In the genomic region with DNA sequence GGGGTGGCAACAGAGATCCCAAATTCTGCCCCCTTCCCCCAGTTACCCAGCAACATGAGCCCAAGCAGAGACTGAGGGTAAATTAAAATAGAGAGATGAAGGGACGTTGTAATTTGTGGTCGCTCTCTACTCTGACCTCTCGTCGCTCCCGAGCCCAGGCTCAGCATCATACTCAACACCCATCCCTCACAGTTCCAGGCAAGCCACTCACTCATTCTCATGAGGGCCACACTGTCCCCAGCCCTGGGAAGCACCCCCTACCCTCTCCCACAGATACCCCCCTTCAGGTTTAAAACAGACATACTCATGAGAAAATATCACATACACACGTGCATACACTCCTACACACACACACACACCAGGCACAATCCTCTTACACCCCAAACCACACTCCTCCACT, we compare ENCODE assay signal across 24 mouse cellular contexts. TPM values are rescaled to one million over a fixed set of nuclear protein-coding genes. Genes with fewer than 3 reads are reported as not detected.
DNase-seq lines count a peak whose midpoint lies in the region; ATAC-seq and TF ChIP-seq lines count a peak whose summit lies in the region.
"Had no signal": no experiment of that assay in that cellular context is flagged by ENCODE, and none has a peak within 500 bp of the region (broad histone marks: within the 10 kb centered on the region; RNA-seq: fewer than 3 reads in every experiment).

No protein-coding gene starts in this region.

- no peak for DNase-seq in kidney, adult 18-20 months
- no peak for DNase-seq in urinary bladder, postnatal 36 days (ENCODE audit: low spot score in 2 of 2)
- DNase-seq in adrenal gland, adult (ENCODE audit: inconsistent age in 2 of 2, low spot score in 1 of 2) = no peak
- DNase-seq: adrenal gland, adult 2 months; adrenal gland, postnatal 10 days; adrenal gland, postnatal 25 days; cerebellum, adult 11-12 months; cerebellum, adult 2 months; cerebellum, adult 9-10 months; cerebellum, postnatal 10 days; cerebellum, postnatal 25 days had no signal

- no peaks in the 10 kb centered on the region for H3K36me3 ChIP-seq in kidney, embryonic 16.5 days (ENCODE audit: insufficient read depth, low read length)
- H3K36me3 ChIP-seq in embryonic facial prominence, embryonic 15.5 days = no peaks in the 10 kb centered on the region
- H3K36me3 ChIP-seq in intestine, embryonic 15.5 days = no peaks in the 10 kb centered on the region
- H3K36me3 ChIP-seq in intestine, postnatal 0 days (ENCODE audit: control insufficient read depth, insufficient read depth) = no peaks in the 10 kb centered on the region
- H3K36me3 ChIP-seq: forebrain, embryonic 10.5 days; forebrain, embryonic 12.5 days; G1E had no signal

- no peak overlapping the region for H3K27ac ChIP-seq in kidney, embryonic 16.5 days (ENCODE audit: low read length)
- no peak overlapping the region for H3K27ac ChIP-seq in embryonic facial prominence, embryonic 15.5 days (replicated peaks)
- no peak overlapping the region for H3K27ac ChIP-seq in intestine, embryonic 15.5 days
- peak overlapping the region; percentile 89 for H3K27ac ChIP-seq in intestine, postnatal 0 days (ENCODE audit: low read depth, low read length)
- H3K27ac ChIP-seq: forebrain, embryonic 10.5 days; forebrain, embryonic 12.5 days had no signal

- H3K4me1 ChIP-seq in kidney, embryonic 16.5 days (ENCODE audit: insufficient read depth, low read length) = no peaks in the 10 kb centered on the region
- no peaks in the 10 kb centered on the region for H3K4me1 ChIP-seq in embryonic facial prominence, embryonic 15.5 days
- H3K4me1 ChIP-seq in intestine, embryonic 15.5 days (replicated peaks) = no peaks in the 10 kb centered on the region
- no peaks in the 10 kb centered on the region; the same call in 1 of the 2 replicates for H3K4me1 ChIP-seq in intestine, postnatal 0 days (replicated peaks; ENCODE audit: control insufficient read depth, insufficient read depth, low read length)
- H3K4me1 ChIP-seq: forebrain, embryonic 10.5 days; forebrain, embryonic 12.5 days had no signal

- ATAC-seq in kidney, embryonic 16.5 days (ENCODE audit: low FRiP score, low TSS enrichment) = peak; percentile 59; the same call in 1 of the 2 replicates
- ATAC-seq in embryonic facial prominence, embryonic 15.5 days (ENCODE audit: insufficient number of reproducible peaks, low FRiP score, low TSS enrichment, low read depth) = peak; percentile 67; the same call in 1 of the 2 replicates
- peak; percentile 27; the same call in 1 of the 2 replicates for ATAC-seq in intestine, embryonic 15.5 days
- ATAC-seq in intestine, postnatal 0 days = no peak
- no peak for ATAC-seq in cerebellum, adult (ENCODE audit: insufficient number of reproducible peaks, low FRiP score, low TSS enrichment)
- ATAC-seq: activated CD4-positive, CD25-positive, alpha-beta regulatory T cell, adult 4 months; forebrain, embryonic 14.5 days; forebrain, embryonic 16.5 days; Patski had no signal

- TF ChIP-seq CTCF in intestine, postnatal 0 days (IDR thresholded peaks at IDR 0.05; ENCODE audit: low read depth) = no peak

- H3K9me3 ChIP-seq in kidney, embryonic 16.5 days (ENCODE audit: low read length) = peaks cover 3% of the 10 kb centered on the region; the same call in 1 of the 2 replicates
- H3K9me3 ChIP-seq in embryonic facial prominence, embryonic 15.5 days (replicated peaks) = no peaks in the 10 kb centered on the region
- no peaks in the 10 kb centered on the region for H3K9me3 ChIP-seq in intestine, embryonic 15.5 days
- H3K9me3 ChIP-seq in intestine, postnatal 0 days (ENCODE audit: control insufficient read depth) = no peaks in the 10 kb centered on the region
- H3K9me3 ChIP-seq: forebrain, embryonic 10.5 days; G1E had no signal

- no peaks in the 10 kb centered on the region for H3K27me3 ChIP-seq in kidney, embryonic 16.5 days (ENCODE audit: insufficient read depth, low read length)
- no peaks in the 10 kb centered on the region for H3K27me3 ChIP-seq in embryonic facial prominence, embryonic 15.5 days
- H3K27me3 ChIP-seq in intestine, embryonic 15.5 days (replicated peaks) = no peaks in the 10 kb centered on the region
- H3K27me3 ChIP-seq in intestine, postnatal 0 days (replicated peaks; ENCODE audit: control insufficient read depth, insufficient read depth, low read length) = no peaks in the 10 kb centered on the region
- H3K27me3 ChIP-seq: forebrain, embryonic 12.5 days; Patski had no signal

- no peak overlapping the region for H3K4me2 ChIP-seq in kidney, embryonic 16.5 days (replicated peaks; ENCODE audit: low read depth, low read length)
- no peak overlapping the region for H3K4me2 ChIP-seq in embryonic facial prominence, embryonic 15.5 days (replicated peaks)
- no peak overlapping the region for H3K4me2 ChIP-seq in intestine, embryonic 15.5 days (replicated peaks)
- H3K4me2 ChIP-seq in intestine, postnatal 0 days (replicated peaks; ENCODE audit: low read depth) = no peak overlapping the region
- H3K4me2 ChIP-seq: forebrain, embryonic 12.5 days had no signal

- WGBS in kidney, embryonic 16.5 days = 68% methylated on average over 6 of the region's 6 CpGs
- WGBS in embryonic facial prominence, embryonic 15.5 days = 58% methylated on average over 6 of the region's 6 CpGs
- 87% methylated on average over 6 of the region's 6 CpGs for WGBS in intestine, embryonic 15.5 days
- WGBS in intestine, postnatal 0 days = 79% methylated on average over 6 of the region's 6 CpGs

- no peak overlapping the region for H3K4me3 ChIP-seq in kidney, embryonic 16.5 days (ENCODE audit: low read length)
- no peak overlapping the region for H3K4me3 ChIP-seq in embryonic facial prominence, embryonic 15.5 days (replicated peaks)
- no peak overlapping the region for H3K4me3 ChIP-seq in intestine, embryonic 15.5 days (replicated peaks)
- no peak overlapping the region for H3K4me3 ChIP-seq in intestine, postnatal 0 days (ENCODE audit: low read depth, low read length)
- H3K4me3 ChIP-seq: erythroblast, embryonic 14.5 days; forebrain, embryonic 10.5 days; forebrain, embryonic 12.5 days had no signal

- H3K9ac ChIP-seq in kidney, embryonic 16.5 days (replicated peaks; ENCODE audit: low read length) = no peak overlapping the region
- no peak overlapping the region for H3K9ac ChIP-seq in embryonic facial prominence, embryonic 15.5 days
- no peak overlapping the region for H3K9ac ChIP-seq in intestine, embryonic 15.5 days
- H3K9ac ChIP-seq in intestine, postnatal 0 days (ENCODE audit: low read depth, low read length) = 0 out of 2 replicates have a peak overlapping the region, but pooled peaks have one; percentile 22
- H3K9ac ChIP-seq: forebrain, embryonic 12.5 days had no signal

RNA-seq across cellular contexts. Expression of a gene that starts 45.8 kb away (rescaled TPM):
- 5.7 and 5.9 TPM in 2 replicates for polyA plus RNA-seq in kidney, embryonic 16.5 days (2015; fragmentation: Nextera tagmentation; extraction: Ambion mirVana)
- polyA plus RNA-seq in embryonic facial prominence, embryonic 15.5 days (2015; fragmentation: Nextera tagmentation; extraction: Ambion mirVana) = 4.6 and 6.9 TPM in 2 replicates
- 3.6 and 4.7 TPM in 2 replicates for polyA plus RNA-seq in intestine, embryonic 15.5 days (2015; fragmentation: Nextera tagmentation; extraction: Ambion mirVana)
- 5.9 and 8.2 TPM in 2 replicates for polyA plus RNA-seq in intestine, postnatal 0 days (2015; fragmentation: Nextera tagmentation; extraction: Ambion mirVana)
- polyA plus RNA-seq: activated CD4-positive, CD25-positive, alpha-beta regulatory T cell, adult 4 months had no signal

Comparison
In these comparisons a context has a peak if more than half of its experiments do, and no peak if none do; other contexts are left out.
1. ATAC-seq: peak in kidney, embryonic 16.5 days (single experiment), embryonic facial prominence, embryonic 15.5 days (single experiment) and intestine, embryonic 15.5 days (single experiment); none in intestine, postnatal 0 days (single experiment) and cerebellum, adult (single experiment).